Mouse (Mus musculus) lung, adult 18-20 months (tissue): Measurements from ENCODE around the gene Yipf3.

Experiments used
- DNase-seq, 2 experiments: peaks; one replicate each; pipeline ENCODE4 v3.0.0; 2022; ENCODE audit warnings: mixed read lengths in 2 of 2

The Yipf3 gene

GRCm38 (mm10) chr17:46247512-46248188 lies at the start of gene Yipf3, which contains the start of gene Polr1c:
Gene Yipf3 (plus strand): TSS chr17:46248080.
Gene Polr1c (minus strand): TSS chr17:46248054.
- DNase-seq: peak; percentile 97

- DNase-seq: no peak
Measured at GRCm38 (mm10) chr17:46201151-46201550, 46.7 kb upstream of the Yipf3 start.

- peak; percentile 92 to 94 for DNase-seq
Measured at GRCm38 (mm10) chr17:46202421-46203071, 45.3 kb upstream of the Yipf3 start, which contains the start of the genes Polh and Xpo5. Gene Polh (minus strand): TSS chr17:46202645. Gene Xpo5 (plus strand): TSS chr17:46202782.

- DNase-seq: peak in 1 of 2 experiments; percentile 30
Measured at GRCm38 (mm10) chr17:46203078-46203477, 44.8 kb upstream of the Yipf3 start.

- no peak for DNase-seq
Measured at GRCm38 (mm10) chr17:46206676-46207075, 41.2 kb upstream of the Yipf3 start.

GRCm38 (mm10) chr17:46210550-46210949 lies 37.3 kb upstream of the Yipf3 start:
- no peak for DNase-seq

- DNase-seq: no peak
Measured at GRCm38 (mm10) chr17:46221601-46222000, 26.3 kb upstream of the Yipf3 start.

GRCm38 (mm10) chr17:46227576-46227975 lies 20.3 kb upstream of the Yipf3 start:
- no peak for DNase-seq

- no peak for DNase-seq
Measured at GRCm38 (mm10) chr17:46236067-46236466, 11.8 kb upstream of the Yipf3 start.

GRCm38 (mm10) chr17:46237079-46237478 lies 10.8 kb upstream of the Yipf3 start:
- no peak for DNase-seq

GRCm38 (mm10) chr17:46237480-46237879 lies 10.4 kb upstream of the Yipf3 start:
- no peak for DNase-seq

GRCm38 (mm10) chr17:46239516-46240114 lies 8.3 kb upstream of the Yipf3 start:
- DNase-seq: no peak

- DNase-seq: peak in 1 of 2 experiments; percentile 40
Measured at GRCm38 (mm10) chr17:46241471-46241870, 6.4 kb upstream of the Yipf3 start.

GRCm38 (mm10) chr17:46242274-46242673 lies 5.6 kb upstream of the Yipf3 start:
- peak in 1 of 2 experiments; percentile 54 for DNase-seq

- DNase-seq: peak; percentile 79 to 86
Measured at GRCm38 (mm10) chr17:46242993-46243392, 4.9 kb upstream of the Yipf3 start.

- DNase-seq: no peak
Measured at GRCm38 (mm10) chr17:46243624-46244023, 4.3 kb upstream of the Yipf3 start.

- DNase-seq: peak; percentile 81 to 87
Measured at GRCm38 (mm10) chr17:46244579-46244978, 3.3 kb upstream of the Yipf3 start.

GRCm38 (mm10) chr17:46248189-46248522 lies 276 bp downstream of the Yipf3 start:
- DNase-seq: no peak

GRCm38 (mm10) chr17:46251174-46251573 lies 3.3 kb downstream of the Yipf3 start:
- DNase-seq: no peak

- DNase-seq: no peak
Measured at GRCm38 (mm10) chr17:46252571-46253451, 4.9 kb downstream of the Yipf3 start.

- DNase-seq: peak; percentile 89 to 93
Measured at GRCm38 (mm10) chr17:46253452-46254084, 5.7 kb downstream of the Yipf3 start, which contains the start of gene Lrrc73. Gene Lrrc73 (plus strand): TSS chr17:46253531.

GRCm38 (mm10) chr17:46254106-46254505 lies 6.2 kb downstream of the Yipf3 start:
- DNase-seq: no peak
